Mouse (Mus musculus) forelimb bud, embryonic 11.5 days (tissue): Measurements from ENCODE around the gene Thada.
"Not testable (repeated sequence)": the region's sequence is repeated elsewhere in the genome, so short reads cannot be mapped to it uniquely, and the experiment has no call there.

Source experiments
- DNase-seq: peaks from one replicate; pipeline ENCODE4 v3.0.0-alpha.2; 2012; ENCODE audit warnings: low read depth, low spot score

The Thada gene

DNA sequence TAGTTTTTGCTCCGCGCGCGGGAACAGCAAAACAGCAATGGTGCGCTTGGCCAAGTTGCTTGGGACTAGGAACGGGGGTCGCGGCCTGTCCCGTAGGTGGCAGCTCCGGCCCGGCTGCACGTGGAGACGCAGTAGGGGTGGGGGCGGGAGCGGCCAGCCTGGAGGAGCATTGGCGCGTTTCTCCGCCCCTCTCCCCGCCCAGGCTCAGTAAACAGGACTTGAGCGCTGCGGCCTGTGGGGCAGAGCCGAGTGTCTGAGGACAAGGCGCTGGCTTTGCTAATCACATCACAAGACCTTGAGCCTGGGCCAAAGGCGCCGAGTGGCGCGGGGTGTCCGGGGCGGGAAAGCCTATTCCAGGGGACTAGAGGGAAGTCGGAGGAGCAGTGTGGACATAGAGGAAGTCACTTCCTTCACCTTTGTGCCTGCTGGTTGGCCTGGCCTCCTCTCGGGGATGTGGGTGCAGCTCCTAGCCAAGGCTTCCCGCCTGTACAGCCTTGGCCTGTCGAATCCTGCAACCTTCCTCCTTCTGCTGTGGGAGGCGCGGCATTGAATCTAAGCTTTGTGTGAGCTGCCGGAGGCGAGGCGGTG lies 277.5 kb downstream of the Thada start:
- peak; percentile 86 for DNase-seq

GRCm38 (mm10) chr17:84187727-84188373 lies 278.2 kb downstream of the Thada start, which contains the start of gene Zfp36l2:
TSS of gene Zfp36l2 (minus strand) at chr17:84187947.
- peak; percentile 94 for DNase-seq

DNA sequence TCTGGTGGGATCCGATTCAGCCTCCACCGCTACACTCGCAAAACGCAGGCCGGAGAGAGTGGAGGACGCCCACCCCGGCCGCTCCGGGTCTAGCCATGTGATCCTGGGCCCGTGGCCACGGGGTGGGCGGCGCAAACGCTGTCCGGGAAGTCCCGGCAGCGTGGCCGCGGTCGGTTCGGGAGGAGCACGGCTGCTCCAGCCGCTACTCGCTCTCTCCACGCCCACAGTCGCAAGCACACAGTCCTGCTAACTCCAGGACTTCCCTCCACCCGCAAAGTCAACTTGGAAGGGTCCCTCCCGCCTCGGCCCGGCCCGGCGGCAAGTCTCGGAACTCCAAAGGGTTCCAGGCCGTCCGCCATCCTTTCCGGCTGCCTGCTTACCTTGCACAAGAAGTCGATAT lies 278.7 kb downstream of the Thada start:
- not testable (repeated sequence) for DNase-seq

- DNase-seq = peak; percentile 43
These were observed 279.4 kb downstream of the Thada start for GRCm38 (mm10) chr17:84186451-84187202.

DNA sequence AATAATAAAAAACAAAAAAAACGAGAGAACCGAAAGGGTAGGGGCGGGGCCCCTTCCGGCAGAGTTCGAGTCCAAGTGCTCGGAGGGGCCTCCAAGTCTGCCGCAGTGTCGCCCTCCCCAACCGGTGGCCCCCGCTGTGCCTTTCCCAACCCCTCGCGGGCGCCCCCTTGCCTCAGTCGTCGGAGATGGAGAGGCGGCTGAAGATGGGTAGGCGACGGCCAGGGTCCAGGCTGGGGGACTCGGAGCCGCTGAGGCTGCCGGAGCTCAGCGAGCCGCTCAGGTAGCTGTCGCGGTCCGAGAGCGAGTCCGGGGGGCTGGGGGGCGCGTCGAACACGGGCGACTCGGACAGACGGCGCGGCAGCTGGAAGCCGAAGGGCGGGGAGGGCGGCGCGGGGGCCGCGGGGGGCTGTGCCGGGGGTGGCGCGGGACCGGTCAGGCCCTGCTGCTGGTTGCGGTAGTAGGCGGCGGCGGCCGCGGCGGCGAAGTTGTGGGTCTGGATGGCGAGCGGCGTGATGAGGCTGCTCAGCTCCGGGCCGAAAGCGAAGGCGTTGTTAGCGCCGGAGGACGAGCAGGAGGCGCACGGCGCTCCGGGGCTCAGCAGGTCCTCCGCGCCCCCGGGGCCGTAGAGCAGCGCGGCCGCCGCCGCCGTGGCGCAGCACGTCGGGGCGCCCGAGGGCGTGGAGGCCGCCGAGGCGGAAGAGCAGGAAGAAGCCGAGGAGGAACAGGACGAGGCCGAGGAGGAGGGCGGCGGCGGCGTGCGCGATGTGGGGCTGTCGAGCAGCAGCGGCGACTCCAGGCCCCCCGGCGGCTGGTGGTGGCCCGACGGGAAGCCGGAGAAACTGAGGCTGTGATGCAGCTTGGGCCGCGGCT lies 280.2 kb downstream of the Thada start:
- peak; percentile 43 for DNase-seq

DNA sequence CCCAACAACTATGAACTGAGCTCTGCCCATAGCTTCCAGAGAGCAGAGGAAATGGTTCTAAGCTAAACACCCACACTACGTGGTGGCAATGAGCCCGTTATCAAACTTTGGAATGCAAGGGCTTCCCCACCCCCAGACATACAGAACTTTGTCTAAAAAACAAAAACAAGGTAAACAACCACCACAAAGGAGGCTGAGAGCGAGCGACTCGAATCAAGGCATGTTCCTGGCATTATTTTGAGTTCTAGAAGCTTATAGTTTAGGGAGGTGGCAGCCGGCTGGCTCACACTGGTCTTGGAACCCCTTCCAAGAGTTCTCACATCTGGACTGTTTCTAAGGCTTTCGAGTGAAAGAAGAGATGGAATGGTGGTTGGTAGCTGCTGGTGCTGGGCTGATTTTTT lies 281.0 kb downstream of the Thada start:
- no peak for DNase-seq

DNA sequence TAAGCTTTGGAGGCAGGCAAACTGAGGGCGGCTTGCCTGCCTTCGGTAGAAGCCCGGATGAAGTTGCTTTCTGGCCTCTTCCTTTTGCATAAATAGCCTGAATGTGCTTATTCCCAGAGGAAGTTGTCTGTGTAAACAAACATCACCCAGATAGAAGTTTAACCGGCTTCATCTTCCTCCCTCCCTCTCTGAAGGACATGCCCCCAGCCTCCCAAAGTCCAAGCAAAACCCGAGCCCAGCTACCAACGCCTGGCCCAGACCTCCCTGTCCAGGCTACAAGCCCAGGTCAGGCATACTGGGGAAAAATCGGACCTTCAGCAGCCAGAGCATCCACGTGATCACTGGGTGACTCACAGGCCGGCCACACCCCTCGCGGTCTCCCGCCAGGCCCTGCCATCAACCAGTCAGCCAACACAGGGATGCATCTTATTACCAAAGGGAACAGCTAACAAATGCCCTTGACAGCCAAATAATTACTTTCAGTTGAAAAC lies 282.7 kb downstream of the Thada start:
- DNase-seq = peak; percentile 81

- peak; percentile 73 for DNase-seq
These were observed 283.4 kb downstream of the Thada start for GRCm38 (mm10) chr17:84182311-84183271.

- DNase-seq = no peak
These were observed 284.3 kb downstream of the Thada start for GRCm38 (mm10) chr17:84181502-84182310.

- DNase-seq = peak; percentile 46
These were observed 285.1 kb downstream of the Thada start for GRCm38 (mm10) chr17:84180715-84181501.

DNA sequence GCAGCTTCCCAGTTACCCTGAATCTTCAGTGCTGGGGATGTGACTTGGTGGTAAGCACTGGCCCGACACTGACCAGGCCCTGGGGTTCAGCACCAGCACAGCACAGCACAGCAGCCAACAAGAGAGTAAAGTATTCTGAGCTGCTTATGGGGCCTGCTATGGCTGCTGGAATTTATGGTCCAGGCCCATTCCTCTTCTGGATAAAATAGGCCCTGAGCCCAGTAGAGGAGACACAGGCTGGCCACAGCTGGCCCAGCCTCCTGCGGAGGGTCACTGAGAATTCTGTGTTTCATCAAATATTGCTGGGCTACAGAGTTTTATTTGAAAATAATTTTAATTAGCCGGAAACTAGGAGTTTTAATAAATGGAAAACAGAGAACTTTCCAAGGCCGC lies 286.0 kb downstream of the Thada start:
- no peak for DNase-seq

- DNase-seq = no peak
These were observed 286.7 kb downstream of the Thada start for GRCm38 (mm10) chr17:84179026-84179972.

DNA sequence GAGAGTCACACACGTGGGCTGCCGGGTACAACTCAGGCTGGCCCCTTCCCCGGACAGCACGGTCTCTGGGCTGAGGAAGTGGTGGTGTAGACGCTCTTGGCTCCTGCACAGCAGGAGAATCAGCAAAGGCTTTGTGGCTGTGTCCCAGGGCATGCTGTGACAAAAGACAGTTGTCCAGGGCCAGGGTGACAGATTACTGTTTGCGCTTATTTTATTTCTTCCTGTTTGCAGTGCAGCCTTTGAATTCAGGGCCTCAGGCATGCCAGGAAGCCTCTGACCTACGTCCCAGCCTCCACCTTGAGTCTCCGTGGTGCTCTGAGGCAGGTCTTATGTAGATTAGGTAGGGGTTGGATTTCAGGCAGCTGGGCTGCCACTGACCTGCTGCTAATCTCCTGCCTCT lies 288.5 kb downstream of the Thada start:
- DNase-seq = no peak

GRCm38 (mm10) chr17:84176446-84176845 lies 289.6 kb downstream of the Thada start:
- no peak for DNase-seq

DNA sequence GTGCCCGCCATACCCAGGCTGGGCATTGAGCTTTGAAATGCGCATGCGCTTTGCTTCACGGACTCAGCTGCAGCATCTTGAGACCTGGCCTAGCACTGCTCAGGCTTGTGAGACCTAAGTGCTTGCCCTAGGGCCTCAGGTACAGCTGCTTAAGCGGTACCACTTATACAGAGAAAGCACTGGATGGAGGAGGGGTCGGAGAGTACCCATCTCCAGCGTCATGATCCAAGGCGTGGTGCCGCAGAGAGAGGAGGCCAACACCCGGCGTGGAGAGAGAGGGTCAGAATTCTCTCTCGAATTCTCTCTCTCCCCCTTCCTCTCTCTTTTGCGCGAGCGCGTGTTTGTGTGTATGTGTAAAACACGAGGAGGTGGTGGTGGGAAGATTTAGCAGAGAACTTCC lies 290.8 kb downstream of the Thada start:
- no peak for DNase-seq

DNA sequence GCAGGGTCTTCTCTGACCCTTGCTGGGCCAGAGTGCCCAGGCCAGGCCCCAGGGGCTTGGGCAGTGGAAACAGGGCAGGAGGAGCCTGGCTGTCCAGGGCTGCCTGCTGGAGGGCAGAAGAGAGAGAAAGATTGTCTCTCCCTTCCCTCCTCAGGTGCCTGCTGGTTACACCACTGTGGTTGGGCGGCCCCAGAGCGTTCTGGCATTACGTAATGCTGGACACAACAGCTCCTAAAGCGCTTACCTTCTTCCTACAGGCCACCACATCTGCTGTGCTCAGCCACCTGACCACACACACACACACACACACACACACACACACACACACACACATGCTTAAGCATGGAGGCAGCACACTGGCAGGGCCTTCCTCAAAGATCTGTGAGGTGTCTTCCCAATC lies 298.6 kb downstream of the Thada start:
- DNase-seq = no peak

- DNase-seq = no peak
These were observed 299.7 kb downstream of the Thada start for GRCm38 (mm10) chr17:84166135-84166860.
